ENCODE assay signal across 30 mouse cellular contexts in the genomic region with DNA sequence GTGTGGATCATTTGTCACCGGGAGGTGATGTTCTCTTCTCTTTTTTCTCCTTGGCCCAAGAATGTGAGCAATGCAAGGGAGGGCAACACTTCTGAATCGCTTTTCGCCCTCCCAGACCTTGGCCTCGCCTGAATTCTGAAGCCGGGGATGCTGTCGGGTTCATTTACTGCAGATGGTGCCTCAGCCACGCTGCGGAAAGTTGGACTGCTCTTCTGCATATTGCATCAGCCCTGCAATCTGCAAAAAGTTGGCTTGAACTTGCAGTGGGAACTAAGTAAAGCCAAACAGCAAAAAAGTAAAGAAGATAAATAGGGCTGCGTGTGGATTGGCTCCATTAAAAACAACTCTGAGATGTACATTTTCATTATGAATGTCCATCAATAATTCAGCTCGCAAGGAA. TPM values are rescaled to one million over a fixed set of nuclear protein-coding genes. Genes with fewer than 3 reads are reported as not detected.
A peak's percentile ranks its signal among the peaks of the same experiment; 100 is the strongest.
DNase-seq lines count a peak whose midpoint lies in the region; ATAC-seq and TF ChIP-seq lines count a peak whose summit lies in the region.
"Had no signal": no experiment of that assay in that cellular context is flagged by ENCODE, and none has a peak within 500 bp of the region (broad histone marks: within the 10 kb centered on the region; RNA-seq: fewer than 3 reads in every experiment).

No protein-coding gene starts in this region.

- TF ChIP-seq CTCF in forebrain, postnatal 0 days (IDR thresholded peaks at IDR 0.05; ENCODE audit: low read depth) = no peak

- peak; percentile 53; the same call in 1 of the 2 replicates for ATAC-seq in forebrain, postnatal 0 days
- no peak for ATAC-seq in forebrain, embryonic 13.5 days
- ATAC-seq in inflammation-experienced regulatory T-cells, adult 6 months = no peak
- ATAC-seq: activated CD4-positive, CD25-positive, alpha-beta regulatory T cell, adult 4 months; midbrain, embryonic 16.5 days had no signal

- H3K4me3 ChIP-seq in forebrain, postnatal 0 days (ENCODE audit: low read depth, low read length) = no peak overlapping the region
- no peak overlapping the region for H3K4me3 ChIP-seq in forebrain, embryonic 13.5 days
- H3K4me3 ChIP-seq: embryonic facial prominence, embryonic 15.5 days; heart, adult 2 months; heart, embryonic 13.5 days; neural tube, embryonic 12.5 days had no signal

- 0 out of 2 replicates have a peak, but pooled peaks cover 9% of the 10 kb centered on the region for H3K4me1 ChIP-seq in forebrain, postnatal 0 days (ENCODE audit: insufficient read depth)
- no peaks in the 10 kb centered on the region for H3K4me1 ChIP-seq in forebrain, embryonic 13.5 days
- H3K4me1 ChIP-seq: embryonic facial prominence, embryonic 15.5 days; heart, embryonic 13.5 days; neural tube, embryonic 12.5 days had no signal

- no peaks in the 10 kb centered on the region for H3K27me3 ChIP-seq in forebrain, postnatal 0 days (ENCODE audit: insufficient read depth, low read length)
- no peaks in the 10 kb centered on the region for H3K27me3 ChIP-seq in forebrain, embryonic 13.5 days
- H3K27me3 ChIP-seq: CH12.LX; embryonic facial prominence, embryonic 15.5 days; heart, embryonic 13.5 days; neural tube, embryonic 12.5 days had no signal

- no peaks in the 10 kb centered on the region for H3K9me3 ChIP-seq in forebrain, postnatal 0 days (ENCODE audit: low read length)
- peaks cover 3% of the 10 kb centered on the region; the same call in 1 of the 2 replicates for H3K9me3 ChIP-seq in forebrain, embryonic 13.5 days (replicated peaks)

- H3K9ac ChIP-seq in forebrain, postnatal 0 days = no peak overlapping the region
- no peak overlapping the region for H3K9ac ChIP-seq in forebrain, embryonic 13.5 days
- H3K9ac ChIP-seq: embryonic facial prominence, embryonic 15.5 days; heart, embryonic 13.5 days; hindbrain, embryonic 14.5 days; liver, embryonic 14.5 days; neural tube, embryonic 12.5 days had no signal

- no peaks in the 10 kb centered on the region for H3K36me3 ChIP-seq in forebrain, postnatal 0 days (ENCODE audit: insufficient read depth)
- no peaks in the 10 kb centered on the region for H3K36me3 ChIP-seq in forebrain, embryonic 13.5 days (ENCODE audit: poor library complexity, severe bottlenecking)
- H3K36me3 ChIP-seq: embryonic facial prominence, embryonic 15.5 days; heart, embryonic 13.5 days; neural tube, embryonic 12.5 days had no signal

- DNase-seq in adrenal gland, postnatal 10 days = peak; percentile 20
- no peak for DNase-seq in adrenal gland, adult 8-10 months
- DNase-seq in forebrain, postnatal 0 days = peak; percentile 72
- DNase-seq in brain, adult 2 months (ENCODE audit: low read depth, low spot score) = peak; percentile 38
- peak; percentile 11 for DNase-seq in layer of hippocampus, adult 9-10 months (ENCODE audit: low spot score)
- DNase-seq in thymus, postnatal 0 days (ENCODE audit: low spot score) = no peak
- DNase-seq: adrenal gland, adult 2 months; cerebellum, adult 11-12 months; heart, adult 2 months; heart, postnatal 10 days; kidney, adult 11 months; kidney, postnatal 36 days; liver; lung, adult 2 months; thymus, adult 2 months; thymus, postnatal 4 days had no signal

- 68% methylated on average over 10 of the region's 10 CpGs for WGBS in forebrain, postnatal 0 days
- 89% methylated on average over 10 of the region's 10 CpGs for WGBS in forebrain, embryonic 13.5 days

- H3K27ac ChIP-seq in forebrain, postnatal 0 days (ENCODE audit: low read depth, low read length) = peak overlapping the region; percentile 62; the same call in 1 of the 2 replicates
- H3K27ac ChIP-seq in forebrain, embryonic 13.5 days = no peak overlapping the region
- H3K27ac ChIP-seq: embryonic facial prominence, embryonic 15.5 days; heart, adult 2 months; heart, embryonic 13.5 days; hindbrain, embryonic 14.5 days; liver, embryonic 14.5 days; neural tube, embryonic 12.5 days had no signal

- no peak overlapping the region for H3K4me2 ChIP-seq in forebrain, postnatal 0 days (ENCODE audit: low read depth)
- H3K4me2 ChIP-seq in forebrain, embryonic 13.5 days = no peak overlapping the region
- H3K4me2 ChIP-seq: embryonic facial prominence, embryonic 15.5 days; heart, embryonic 13.5 days; hindbrain, embryonic 14.5 days; midbrain, embryonic 11.5 days; neural tube, embryonic 12.5 days had no signal

RNA-seq across cellular contexts. Expression of gene Dok5, which starts 55.9 kb away (rescaled TPM):
- 1 to 10 TPM; 1.1 to 2.5 TPM for total RNA-seq in adrenal gland, postnatal 10 days (2021)
- under 1 TPM; 0.25 to 0.84 (median 0.62) TPM for total RNA-seq in adrenal gland, adult 8-10 months (2022)
- total RNA-seq in forebrain, postnatal 0 days (2014; rRNA removed) = 50.2 and 93.9 TPM in 2 replicates
- polyA plus RNA-seq in forebrain, postnatal 0 days (2015; fragmentation: Nextera tagmentation; extraction: Ambion mirVana) = 79.9 and 128 TPM in 2 replicates
- polyA plus RNA-seq in forebrain, embryonic 13.5 days (2015; fragmentation: Nextera tagmentation; extraction: Ambion mirVana) = 30.4 and 30.5 TPM in 2 replicates
- polyA plus RNA-seq in thymus, postnatal 0 days (2015; fragmentation: Nextera tagmentation; extraction: Ambion mirVana) = 1.6 and 2.6 TPM in 2 replicates
- not detected for polyA plus RNA-seq in inflammation-experienced regulatory T-cells, adult 6 months (2017; shearing (Covaris generic))
- total RNA-seq: CH12.LX; hematopoietic stem cell, adult 5-6 weeks; megakaryocyte, adult 5-6 weeks had no signal
- polyA plus RNA-seq: activated CD4-positive, CD25-positive, alpha-beta regulatory T cell, adult 4 months; C2C12 had no signal

Comparison
In these comparisons a context has a peak if more than half of its experiments do, and no peak if none do; other contexts are left out.
1. DNase-seq: peak in adrenal gland, postnatal 10 days (single experiment), forebrain, postnatal 0 days (single experiment), brain, adult 2 months (single experiment) and layer of hippocampus, adult 9-10 months (single experiment); none in adrenal gland, adult 8-10 months (single experiment) and thymus, postnatal 0 days (single experiment).